Mouse (Mus musculus) megakaryocyte, adult 5-6 weeks (primary cell): ENCODE measurements at regions not wholly inside any gene's neighbourhood (a gene's known extent, or its start where the extent isn't known, plus 50 kb on each side); places are given as distances from the start of the nearest gene placed in this dataset.

Experiments
- ATAC-seq: 2 replicates; pipeline ENCODE4 v1.8.0; 2016; ENCODE audit warnings: mild to moderate bottlenecking, inconsistent platforms; ENCODE audit not compliant: poor library complexity, severe bottlenecking

DNA sequence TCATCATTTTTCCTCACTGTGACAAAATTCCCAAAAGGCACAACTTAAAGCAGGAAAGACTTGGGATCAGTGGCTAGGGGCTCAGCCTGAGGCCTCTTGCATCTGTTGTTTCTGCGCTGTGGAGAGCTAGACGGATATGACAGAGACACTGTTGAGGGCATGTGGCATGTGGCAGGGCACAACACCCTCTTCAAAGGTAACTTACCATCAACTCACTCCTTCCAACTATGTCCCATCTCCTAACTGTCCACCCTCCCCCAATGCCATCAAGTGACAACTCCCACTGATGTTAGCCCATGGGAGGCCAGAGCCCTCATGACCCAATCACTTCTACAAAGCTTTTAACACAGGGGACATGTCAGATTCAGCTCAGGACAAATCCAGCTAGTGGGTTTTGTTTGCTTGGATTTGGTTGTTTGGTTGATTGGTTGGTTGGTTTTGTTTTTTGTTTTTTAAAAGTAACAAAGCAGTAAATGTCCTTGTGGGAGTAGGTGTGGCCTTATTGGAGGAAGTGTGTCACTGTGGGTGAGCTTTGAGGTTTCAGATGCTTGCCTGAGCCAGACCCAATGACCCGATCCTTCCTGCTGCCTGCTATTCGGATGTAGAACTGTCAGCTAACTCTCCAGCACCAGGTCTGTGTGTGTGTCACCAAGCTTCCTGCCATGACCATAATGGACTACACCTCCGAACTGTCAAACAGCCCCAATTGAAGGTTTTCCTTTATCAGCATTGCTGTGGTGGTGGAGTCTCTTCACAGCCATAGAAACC, 53.2 kb upstream of the Lef1 start:
- peak; percentile 90 for ATAC-seq

GRCm38 (mm10) chr3:131054241-131054972, 55.9 kb upstream of the Lef1 start:
- no peak for ATAC-seq

DNA sequence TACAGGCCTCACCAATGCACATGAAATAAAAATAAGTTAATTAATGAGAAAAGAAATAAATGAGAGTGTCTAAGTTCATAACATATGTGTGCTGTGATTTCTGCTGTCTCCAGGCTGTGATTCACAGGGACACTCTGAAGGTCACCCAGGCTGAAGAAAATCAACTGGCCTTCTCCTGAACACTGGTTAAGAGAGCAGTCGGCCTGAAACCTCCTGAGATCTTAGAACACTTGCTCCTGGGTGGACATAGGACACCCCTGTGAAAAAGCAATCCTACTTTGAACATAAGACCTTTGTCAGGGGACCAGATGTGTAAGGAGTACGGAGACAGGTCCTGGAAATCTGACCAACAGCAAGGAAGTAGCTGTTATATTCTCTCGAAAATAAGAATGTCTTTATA, 62.6 kb upstream of the Lef1 start:
- ATAC-seq = no peak

DNA sequence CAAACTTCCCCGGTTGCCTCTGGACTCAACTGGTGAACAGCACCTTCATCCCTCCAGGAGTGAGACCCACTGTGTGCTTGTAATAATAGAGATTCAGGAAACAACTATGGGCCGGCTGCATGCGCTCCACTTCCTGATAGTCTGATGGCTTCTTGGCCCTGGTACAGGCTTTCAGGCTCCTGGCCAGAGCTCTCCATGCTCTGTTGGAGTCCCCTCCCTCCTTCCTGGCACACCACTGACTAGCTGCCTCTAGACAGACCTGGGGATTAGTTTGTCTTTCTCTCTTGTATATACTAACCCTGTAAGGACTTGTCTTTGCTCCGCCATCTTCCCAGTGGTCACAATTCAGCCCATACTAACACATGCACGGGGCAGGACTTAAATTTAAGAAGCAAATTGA, 63.9 kb upstream of the Lef1 start:
- ATAC-seq = no peak

GRCm38 (mm10) chr3:131040214-131040825, 70.0 kb upstream of the Lef1 start:
- ATAC-seq = no peak

GRCm38 (mm10) chr3:131037095-131037494, 73.2 kb upstream of the Lef1 start:
- ATAC-seq = no peak

GRCm38 (mm10) chr3:131034774-131035173, 75.5 kb upstream of the Lef1 start:
- ATAC-seq = no peak

DNA sequence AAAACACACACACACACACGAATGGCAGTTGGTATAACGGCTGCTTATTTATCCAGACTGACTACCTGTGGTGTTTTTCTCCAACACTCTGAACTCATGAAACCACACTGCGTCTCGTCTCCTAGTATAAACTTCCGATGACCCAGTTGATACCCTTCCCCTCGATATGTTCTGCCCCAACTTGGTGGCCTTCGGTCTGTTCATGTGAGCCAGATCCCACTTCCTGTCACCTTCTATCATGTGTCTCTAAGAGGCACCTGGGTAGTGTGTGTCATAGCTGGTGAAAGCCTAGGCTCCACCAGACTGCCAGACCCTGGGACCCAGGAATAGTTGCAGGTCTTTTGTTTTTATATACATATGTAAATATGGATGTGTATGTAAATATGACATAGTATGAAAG, 83.9 kb upstream of the Lef1 start:
- no peak for ATAC-seq

GRCm38 (mm10) chr3:131019163-131019956, 90.9 kb upstream of the Lef1 start:
- peak; percentile 76 for ATAC-seq

GRCm38 (mm10) chr3:131017899-131018298, 92.4 kb upstream of the Lef1 start:
- ATAC-seq = no peak

DNA sequence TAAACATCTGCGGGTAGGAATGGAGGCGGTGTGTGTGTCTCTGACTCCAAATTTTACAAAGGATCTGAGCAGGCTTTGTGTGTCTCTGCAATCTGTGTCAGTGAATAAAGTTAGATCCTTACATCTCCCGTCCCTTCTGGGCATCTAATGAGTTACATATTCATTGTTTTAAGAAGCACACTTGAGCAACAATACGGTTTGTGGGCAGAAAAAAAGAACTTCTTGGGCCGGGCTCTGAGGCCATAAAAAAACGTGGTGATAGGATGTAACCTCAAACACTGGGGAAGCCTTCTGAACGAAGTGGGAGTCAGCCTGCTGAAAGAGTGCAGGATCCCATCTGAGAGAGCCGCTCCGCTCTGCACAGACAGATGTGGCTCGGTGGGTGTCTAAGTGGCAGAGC, 94.2 kb upstream of the Lef1 start:
- ATAC-seq = no peak

DNA sequence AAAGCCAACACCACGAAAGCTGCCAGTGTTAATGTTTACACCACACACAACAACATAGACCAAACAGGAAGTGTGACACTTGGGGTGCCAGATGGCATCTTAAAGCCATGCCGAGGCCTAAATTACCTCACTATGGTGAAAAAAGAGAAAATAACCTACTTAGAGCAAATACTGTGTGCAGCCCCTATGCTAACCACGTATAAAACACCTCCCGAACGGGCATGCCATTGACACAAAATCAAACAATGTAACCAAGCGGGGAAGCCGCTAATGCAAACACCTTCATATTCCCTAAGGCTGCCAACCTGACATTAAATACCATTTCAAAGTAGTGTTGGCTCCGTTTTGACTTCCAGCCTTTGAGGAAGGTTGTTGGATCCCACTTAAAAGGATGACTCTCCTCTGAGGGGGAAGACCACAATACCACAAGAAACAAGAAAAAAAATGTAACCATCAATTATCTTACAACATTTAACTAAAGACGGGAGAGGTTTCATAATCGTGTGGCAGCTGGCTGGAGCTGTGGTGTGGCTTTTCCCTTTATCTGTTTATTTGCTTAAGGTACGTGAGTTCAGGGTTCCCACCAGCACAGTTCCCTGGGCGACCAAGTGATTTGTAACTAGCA, 96.1 kb upstream of the Lef1 start:
- ATAC-seq = peak; percentile 61

DNA sequence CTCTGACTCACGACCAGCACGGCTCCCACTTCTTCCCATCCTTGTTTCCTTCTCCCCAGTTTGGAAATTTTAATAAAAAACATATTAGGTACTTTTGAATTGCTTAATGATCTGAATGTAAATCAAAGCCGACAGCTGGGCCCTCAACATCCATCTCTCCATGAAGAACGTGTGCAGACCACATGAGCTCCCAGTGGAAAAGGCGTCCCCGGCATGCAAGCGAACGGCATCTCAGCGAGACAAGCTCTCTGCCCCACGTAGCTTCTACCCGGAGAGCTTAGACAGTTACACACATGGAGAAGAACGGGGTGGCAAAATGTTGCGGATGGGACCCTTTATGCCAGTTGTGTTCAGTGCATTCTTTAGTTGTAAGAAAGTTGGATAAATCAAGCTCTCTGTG, 109.6 kb upstream of the Lef1 start:
- ATAC-seq = no peak

DNA sequence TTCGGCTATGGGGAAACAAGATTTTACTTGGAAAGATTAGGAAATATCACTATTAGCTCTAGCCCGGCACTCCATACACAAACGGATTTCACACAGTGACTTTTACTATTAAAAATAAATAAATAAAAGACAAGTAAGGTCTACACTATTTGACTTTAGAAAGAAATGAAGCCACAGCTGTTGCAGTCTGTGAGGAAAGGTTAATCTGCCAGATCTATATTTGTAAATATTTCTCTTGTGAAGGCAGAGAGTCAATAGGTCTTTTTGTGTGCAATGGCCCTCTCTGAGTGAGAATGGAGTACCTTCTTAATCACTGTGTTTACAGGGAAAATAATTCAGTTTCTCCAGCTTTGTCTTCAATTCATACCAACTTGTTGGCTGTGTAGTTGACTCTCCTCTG, 110.0 kb upstream of the Lef1 start:
- ATAC-seq = no peak

DNA sequence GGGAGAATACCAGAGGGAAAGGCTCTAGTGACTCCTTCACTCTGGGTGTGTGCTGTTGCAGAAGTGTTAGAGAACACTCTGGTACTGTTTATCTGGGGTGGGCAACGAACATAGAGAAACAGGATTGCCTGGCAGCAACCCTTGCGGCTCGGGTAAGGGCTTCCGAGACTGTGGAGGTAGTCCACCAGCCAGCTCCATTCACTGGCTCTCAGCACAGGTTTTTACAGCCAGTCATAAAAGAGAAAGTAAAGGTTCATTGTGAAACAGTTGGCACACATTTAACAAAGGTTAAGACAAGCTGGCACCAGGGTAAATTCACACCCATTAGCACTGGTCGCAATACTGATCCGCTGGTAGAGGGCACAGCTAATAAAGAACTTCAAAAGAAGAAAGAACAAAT, 110.5 kb upstream of the Lef1 start:
- ATAC-seq = no peak

DNA sequence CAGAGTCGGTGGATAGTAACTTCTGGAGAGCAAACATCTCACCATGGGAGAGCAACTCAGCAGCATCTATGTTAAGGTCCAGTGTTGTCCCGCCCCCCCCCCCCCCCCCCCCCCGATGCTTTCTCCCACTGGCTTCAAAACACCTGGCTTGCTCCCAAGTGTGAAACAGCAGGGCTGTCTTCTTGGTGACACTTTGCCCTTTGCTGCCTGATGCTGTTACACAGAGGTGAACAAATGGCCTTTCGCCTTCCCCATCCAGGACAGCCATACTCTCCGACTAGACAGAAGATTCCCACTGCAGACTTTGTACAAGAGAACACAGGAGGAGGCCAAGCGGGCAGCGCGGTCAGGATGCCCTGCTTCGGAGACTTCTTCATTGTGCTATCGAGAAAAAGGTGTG, 111.8 kb upstream of the Lef1 start:
- ATAC-seq = no peak

DNA sequence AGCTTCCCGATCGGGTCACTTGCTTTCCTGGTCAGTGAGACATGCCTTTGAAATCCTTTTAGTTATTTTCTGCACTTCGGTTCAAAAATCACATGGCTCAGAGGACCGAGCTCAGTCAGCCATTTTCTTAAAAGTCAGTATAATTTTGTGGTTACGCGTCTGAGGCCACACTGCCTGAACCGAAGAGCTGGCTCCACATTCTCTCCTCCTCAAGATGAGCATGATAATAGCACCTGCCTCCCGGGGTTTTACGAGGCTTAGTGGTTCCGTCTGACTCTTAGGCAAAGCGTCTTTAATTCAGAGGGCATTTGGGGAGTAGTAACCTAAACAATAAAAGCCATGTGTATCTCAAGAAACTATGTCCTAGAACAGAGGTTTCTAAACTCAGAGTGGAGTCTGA, 113.5 kb upstream of the Lef1 start:
- ATAC-seq = no peak

GRCm38 (mm10) chr3:130991971-130992370, 118.3 kb upstream of the Lef1 start:
- ATAC-seq = no peak

- no peak for ATAC-seq
Observed at GRCm38 (mm10) chr3:130986708-130987107, 123.6 kb upstream of the Lef1 start.

- ATAC-seq = no peak
Observed at GRCm38 (mm10) chr3:130986101-130986500, 124.2 kb upstream of the Lef1 start.

DNA sequence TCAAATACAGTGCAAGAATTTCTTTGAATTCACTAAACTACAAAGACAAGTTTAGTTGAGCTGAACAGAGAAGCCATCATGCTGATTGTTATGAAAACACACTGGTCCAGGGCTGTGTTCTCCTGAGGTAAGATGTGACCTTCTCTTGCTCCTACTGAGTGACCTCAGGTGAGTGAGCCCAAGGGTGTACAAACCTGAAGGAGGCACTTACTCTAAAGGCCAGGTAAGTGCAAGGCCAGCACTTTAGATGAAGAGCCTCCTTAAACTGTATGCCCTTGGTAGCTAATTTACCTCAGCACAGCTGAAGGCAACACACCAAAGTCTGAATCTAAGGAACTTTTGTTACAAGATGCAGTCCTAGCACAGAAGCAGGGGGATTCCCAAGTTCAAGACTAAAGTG, 128.7 kb upstream of the Lef1 start:
- ATAC-seq = no peak
